Mouse (Mus musculus) pancreas, adult 10 weeks (tissue): ENCODE results near the gene Ankrd33b. TPM values are rescaled to one million over a fixed set of nuclear protein-coding genes. Genes with fewer than 3 reads are reported as not detected.

Experiments used
- polyA plus RNA-seq: library from polyadenylated mRNA; stranded (reverse); fragments of 350-450 nt; fragmentation: Illumina TruSeq; extraction: RNeasy Lipid Tissue Mini Kit (QIAGEN cat#74804); gene quantifications from one replicate; pipeline ENCODE4 v1.2.3, GENCODE M21; 2015; ENCODE audit warnings: low read depth, low replicate concordance; ENCODE audit not compliant: insufficient read depth

Gene Ankrd33b
- polyA plus RNA-seq: 1.7 TPM

DNA sequence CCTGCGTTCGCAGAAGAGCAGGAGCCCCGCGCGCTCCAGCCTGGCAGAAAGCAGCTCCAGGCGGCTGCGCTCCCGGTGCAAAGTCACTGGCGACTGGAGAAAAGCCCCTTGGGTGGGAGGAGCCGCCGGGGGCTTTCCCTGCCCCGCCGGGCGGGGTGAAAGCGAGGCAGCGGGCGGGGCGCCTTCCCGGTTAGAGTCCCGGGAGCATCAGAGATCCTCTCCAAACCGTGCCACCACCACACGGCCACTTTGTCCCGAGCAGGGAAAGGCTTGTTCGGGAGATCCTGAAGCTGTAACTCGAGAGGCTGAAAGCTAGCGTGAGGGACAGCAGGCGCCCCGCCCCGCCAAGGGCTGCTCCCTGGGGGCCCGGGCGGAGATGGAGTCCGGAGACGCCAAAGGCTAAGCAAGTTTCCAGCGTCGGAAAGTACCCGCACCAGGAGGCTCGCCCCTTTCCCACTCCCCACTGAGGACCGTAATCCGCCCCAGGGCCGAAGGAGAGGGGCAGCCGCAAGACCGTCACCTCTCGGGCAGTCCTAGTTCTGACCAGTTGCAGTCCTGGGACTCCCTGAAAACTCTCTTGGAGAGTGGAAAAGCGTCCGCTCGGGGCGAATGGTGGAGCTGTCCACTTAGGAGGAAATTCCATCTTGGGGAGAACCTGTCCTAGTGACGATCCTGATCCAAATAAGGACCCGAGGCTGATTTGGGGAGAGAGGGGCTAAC lies at the start of gene Ankrd33b:
Gene Ankrd33b, minus strand, starts transcription at position 246 of the 720 bp plus-strand sequence.

Other genes starting within 250 kb of the Ankrd33b start
- gene Dap, start 143.4 kb downstream of the Ankrd33b start, polyA plus RNA-seq: 134 TPM
- gene Ropn1l, start 86.0 kb upstream of the Ankrd33b start, polyA plus RNA-seq: not detected
- gene March6, start 163.3 kb upstream of the Ankrd33b start, polyA plus RNA-seq: 7.6 TPM
- gene Cmbl, start 197.7 kb upstream of the Ankrd33b start, polyA plus RNA-seq: 3.5 TPM
- gene Cct5, start 234.1 kb upstream of the Ankrd33b start, polyA plus RNA-seq: 57.2 TPM
- 5.0 TPM for gene Fam173b, start 234.1 kb upstream of the Ankrd33b start, polyA plus RNA-seq